Mouse (Mus musculus): ENCODE measurements around the gene Reep3.
A peak's percentile ranks its signal among the peaks of the same experiment; 100 is the strongest.

Reep3 gene

GRCm38 (mm10) chr10:67083446-67084166 lies 13.1 kb downstream of the Reep3 start:
- no peak for DNase-seq (ENCODE audit: extremely low spot score)

GRCm38 (mm10) chr10:67082531-67082930 lies 14.2 kb downstream of the Reep3 start:
- DNase-seq (ENCODE audit: extremely low spot score) = no peak

GRCm38 (mm10) chr10:67081206-67082007 lies 15.3 kb downstream of the Reep3 start:
- no peak for DNase-seq (ENCODE audit: extremely low spot score)

DNA sequence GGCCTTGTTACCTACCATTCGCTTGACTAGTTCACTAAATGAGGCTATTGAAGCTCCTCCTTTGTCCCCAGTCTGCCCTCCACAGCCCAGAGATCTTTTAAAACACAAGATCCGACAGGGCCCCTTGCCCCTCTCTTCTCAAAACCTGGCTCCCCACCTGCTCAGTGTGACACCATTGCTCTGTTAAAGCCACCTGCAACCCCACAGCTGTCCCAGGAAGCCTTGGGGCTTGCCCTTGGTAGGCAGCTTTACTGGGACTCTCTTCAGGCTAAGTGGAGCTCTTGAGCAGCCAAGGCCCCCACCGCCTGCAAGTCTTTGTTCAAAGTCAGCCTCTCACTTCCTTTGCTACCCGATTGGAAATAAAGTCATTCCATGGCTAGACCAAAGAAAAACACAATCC lies 17.7 kb downstream of the Reep3 start:
- no peak for DNase-seq (ENCODE audit: extremely low spot score)

GRCm38 (mm10) chr10:67075931-67076878 lies 20.5 kb downstream of the Reep3 start:
- no peak for DNase-seq (ENCODE audit: extremely low spot score)

- DNase-seq (ENCODE audit: extremely low spot score) = no peak
Observed at GRCm38 (mm10) chr10:67073577-67073976, 23.2 kb downstream of the Reep3 start.

DNA sequence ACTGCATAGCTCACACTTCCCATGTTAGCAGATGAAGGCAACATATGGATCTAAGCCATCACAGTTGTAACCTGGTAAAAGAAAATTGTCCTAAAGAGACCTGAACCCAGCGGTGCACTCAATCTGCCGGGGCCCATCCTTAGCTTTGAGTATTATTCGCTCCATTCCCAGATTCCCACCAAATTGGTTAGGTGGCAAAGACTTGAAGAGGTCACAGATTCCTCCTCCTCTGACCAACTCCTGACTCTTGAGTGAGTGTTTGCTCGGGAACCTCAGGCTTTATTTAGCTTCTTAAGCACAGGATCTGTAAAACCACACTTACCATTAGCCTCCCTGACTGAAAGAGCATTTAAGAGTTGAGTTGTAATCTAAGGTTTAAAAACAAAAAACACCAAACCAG lies 24.1 kb downstream of the Reep3 start:
- no peak for DNase-seq (ENCODE audit: extremely low spot score)

DNA sequence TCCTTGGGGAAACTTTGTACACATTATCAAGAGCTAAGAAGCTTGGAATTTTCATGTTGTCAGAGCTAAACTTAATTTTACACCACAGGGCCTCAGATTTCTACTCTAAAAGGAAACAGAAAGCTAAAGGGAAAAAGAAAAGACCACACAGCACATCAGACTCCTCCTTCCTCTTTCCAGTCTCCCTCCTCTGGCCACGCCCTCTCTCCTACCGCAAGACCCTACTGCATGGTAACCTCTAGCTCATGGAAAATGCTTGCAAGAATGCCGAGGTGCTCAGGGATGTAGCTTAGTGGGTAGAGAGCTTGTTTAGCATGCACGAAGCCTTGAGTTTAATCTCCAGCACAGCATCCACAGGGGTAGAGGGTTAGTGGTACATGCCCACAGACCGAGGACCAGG lies 24.9 kb downstream of the Reep3 start:
- no peak for DNase-seq (ENCODE audit: extremely low spot score)

GRCm38 (mm10) chr10:67071389-67071788 lies 25.4 kb downstream of the Reep3 start:
- DNase-seq (ENCODE audit: extremely low spot score) = no peak

GRCm38 (mm10) chr10:67069013-67069412 lies 27.7 kb downstream of the Reep3 start:
- DNase-seq (ENCODE audit: extremely low spot score) = no peak

GRCm38 (mm10) chr10:67066421-67066820 lies 30.3 kb downstream of the Reep3 start:
- DNase-seq (ENCODE audit: extremely low spot score) = no peak

GRCm38 (mm10) chr10:67065927-67066326 lies 30.8 kb downstream of the Reep3 start:
- no peak for DNase-seq (ENCODE audit: extremely low spot score)

GRCm38 (mm10) chr10:67065277-67065887 lies 31.4 kb downstream of the Reep3 start:
- no peak for DNase-seq (ENCODE audit: extremely low spot score)

DNA sequence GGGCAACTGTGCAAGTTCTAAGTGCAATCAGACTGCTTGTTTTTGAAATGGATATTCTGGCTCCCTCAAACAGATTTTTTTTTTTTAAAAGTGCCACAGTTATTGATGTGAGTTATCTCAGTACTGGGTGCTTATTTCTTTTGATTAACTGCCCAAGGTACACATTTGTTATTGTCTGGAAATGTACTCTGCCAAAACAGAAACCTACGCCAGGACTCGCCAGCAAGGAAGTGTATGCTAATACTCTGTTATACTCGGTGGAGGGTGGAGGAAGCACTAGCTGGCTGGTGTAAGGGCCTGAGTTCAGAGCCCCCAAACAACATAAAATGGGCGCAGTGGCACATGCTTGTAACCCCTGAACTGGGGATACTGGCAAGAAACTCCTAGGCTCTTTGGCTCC lies 34.9 kb downstream of the Reep3 start:
- no peak for DNase-seq (ENCODE audit: extremely low spot score)

- DNase-seq (ENCODE audit: extremely low spot score) = peak; percentile 36
Observed at GRCm38 (mm10) chr10:67061367-67061801, 35.4 kb downstream of the Reep3 start.

DNA sequence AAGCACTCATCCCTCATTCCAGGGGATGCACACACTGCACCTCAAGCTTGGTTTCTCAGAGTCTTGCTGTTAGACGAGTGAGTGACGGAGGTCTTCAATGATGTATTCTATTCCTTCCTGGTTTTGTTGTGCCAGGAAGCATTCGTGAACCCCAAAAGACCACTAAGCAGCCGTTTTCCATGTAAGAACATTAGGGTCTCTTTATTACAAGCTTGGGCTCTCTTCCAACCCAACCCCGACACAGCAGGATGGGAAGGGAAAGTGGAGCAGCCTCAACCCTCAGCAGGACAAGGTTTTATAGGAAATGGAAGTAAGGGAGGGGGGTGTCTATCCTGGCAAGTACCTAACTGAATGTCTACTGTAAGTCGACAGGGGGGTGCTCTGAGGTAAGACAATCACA lies 38.0 kb downstream of the Reep3 start:
- no peak for DNase-seq (ENCODE audit: extremely low spot score)

DNA sequence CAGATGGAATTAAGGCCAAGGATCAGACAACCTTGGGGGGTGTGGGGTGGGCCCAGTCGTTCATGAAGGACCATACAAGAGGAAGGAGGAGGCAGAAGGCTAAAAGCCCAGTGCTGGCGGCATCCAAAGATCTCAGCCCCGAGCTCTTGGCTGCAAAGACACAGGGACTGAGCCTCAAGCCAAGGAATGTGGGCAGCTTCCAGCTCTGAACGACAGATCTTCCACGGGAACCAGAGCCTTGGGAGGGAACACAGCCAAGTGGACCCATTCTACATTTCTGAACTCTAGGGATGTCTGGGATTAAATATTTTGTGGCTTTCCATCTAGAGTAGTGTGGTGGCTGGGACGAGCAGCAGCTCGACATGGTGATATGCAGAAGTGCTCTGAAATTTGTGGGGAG lies 38.4 kb downstream of the Reep3 start:
- no peak for DNase-seq (ENCODE audit: extremely low spot score)

DNA sequence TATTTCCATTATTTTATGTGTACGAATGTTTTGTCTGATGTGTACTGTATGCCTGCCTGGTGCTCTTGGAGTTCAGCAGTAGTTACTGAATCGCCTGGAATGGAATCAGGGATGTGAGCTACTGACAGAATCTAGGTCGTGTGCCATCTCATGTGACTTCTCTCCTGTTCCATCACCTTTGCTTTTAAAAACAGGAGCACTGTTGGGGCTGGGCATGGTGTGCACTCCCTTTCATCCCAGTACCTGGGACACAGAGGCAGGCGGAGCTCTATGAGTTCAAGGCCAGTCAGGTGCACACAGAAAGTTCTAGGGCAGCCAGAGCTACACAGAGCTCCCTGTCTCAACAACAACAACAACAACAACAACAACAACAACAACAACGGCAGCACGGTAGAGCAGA lies 39.0 kb downstream of the Reep3 start:
- DNase-seq (ENCODE audit: extremely low spot score) = no peak

DNA sequence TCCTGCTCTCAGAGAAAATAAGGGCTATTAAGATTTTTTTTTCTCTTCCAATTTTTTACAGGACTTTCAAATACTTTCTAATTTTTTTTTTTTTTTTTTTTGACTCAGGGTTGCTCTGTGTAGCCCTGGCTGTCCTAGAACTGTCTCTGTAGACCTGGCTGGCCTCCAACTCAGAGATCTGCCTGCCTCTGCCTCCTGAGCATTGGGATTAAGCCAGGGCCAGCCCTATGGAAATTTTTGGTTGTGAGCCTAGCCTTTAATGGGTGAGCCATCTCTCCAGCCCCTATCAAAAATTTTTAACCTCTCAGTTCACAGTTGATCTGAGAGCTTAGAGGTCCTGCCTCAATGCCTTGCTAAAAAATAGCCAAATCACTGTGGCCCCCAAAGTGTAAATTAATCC lies 39.5 kb downstream of the Reep3 start:
- no peak for DNase-seq (ENCODE audit: extremely low spot score)

DNA sequence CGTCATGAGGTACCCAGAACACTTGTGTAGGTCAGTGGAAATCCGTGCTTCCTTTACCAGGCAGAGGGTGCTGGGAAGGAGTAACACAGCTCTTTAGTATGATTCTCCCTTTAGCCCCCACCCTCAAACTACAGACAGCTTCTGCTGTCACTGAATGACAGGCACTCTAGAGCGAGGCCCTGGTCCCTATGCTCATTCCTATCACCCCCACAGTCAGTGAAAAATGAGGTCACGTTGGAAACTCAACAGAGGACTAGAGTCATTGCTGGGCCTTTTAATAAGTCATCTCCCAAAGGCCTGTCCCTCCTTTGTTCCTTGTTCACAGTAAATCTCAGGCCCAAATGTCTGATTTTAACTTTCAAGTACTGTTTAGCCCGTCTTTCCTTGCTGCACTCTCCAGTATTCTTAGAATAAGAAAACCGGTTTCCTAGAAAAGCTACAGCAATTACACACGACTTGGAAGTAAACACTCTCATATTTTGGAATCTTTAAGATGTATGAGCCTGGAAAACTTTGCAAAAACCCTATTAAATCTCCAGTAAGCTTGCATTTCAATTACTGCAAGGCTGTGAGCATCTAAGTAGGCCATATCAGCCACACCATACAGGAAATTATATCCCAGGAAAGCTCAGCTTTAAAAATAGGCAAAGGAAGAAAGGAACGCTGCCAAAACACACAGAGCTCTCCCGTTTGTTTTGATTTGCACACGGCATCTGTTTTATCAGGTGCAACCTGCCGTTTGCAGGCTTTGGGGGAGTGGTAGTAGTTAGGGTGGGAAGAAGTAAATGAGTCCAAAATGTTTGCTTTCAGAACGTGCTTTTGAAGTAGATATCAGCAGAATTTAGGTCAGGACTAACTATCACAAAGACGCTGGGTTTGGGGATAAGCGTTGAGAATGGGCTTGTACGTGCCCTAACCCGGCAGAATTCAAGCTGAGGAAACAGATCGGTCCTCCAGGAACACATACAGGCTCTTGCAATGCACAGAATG lies 40.6 kb downstream of the Reep3 start:
- DNase-seq (ENCODE audit: extremely low spot score) = no peak

Data from embryo, embryonic 9.5 days (tissue).